Mouse (Mus musculus) CH12.LX (cell line): Measurements from ENCODE around the gene Tspan4. TPM values are rescaled to one million over a fixed set of nuclear protein-coding genes. Genes with fewer than 3 reads are reported as not detected.

Source experiments
- DNase-seq: peaks from one replicate; pipeline ENCODE4 v3.0.0-alpha.2; 2013; ENCODE audit errors: extremely low read depth
- H3K27ac ChIP-seq: 2 replicates; pipeline ENCODE4 v1.5.1; 2012; ENCODE audit warnings: low read depth, mild to moderate bottlenecking, control low read depth, moderate library complexity; ENCODE audit not compliant: insufficient read depth
- H3K27me3 ChIP-seq: replicated peaks from 2 replicates; pipeline ENCODE3; 2012; ENCODE audit warnings: inconsistent platforms
- H3K36me3 ChIP-seq, 2 experiments: replicated peaks in 1 of 2; 2 replicates each; pipeline versions ENCODE3 to v1.6.1; 2012; ENCODE audit warnings: inconsistent platforms in 1 of 2, low read length in 1 of 2, mild to moderate bottlenecking in 1 of 2, mixed read lengths in 1 of 2, moderate library complexity in 1 of 2; ENCODE audit not compliant: control insufficient read depth in 1 of 2, insufficient read depth in 1 of 2
- H3K4me1 ChIP-seq, 2 experiments: 2 replicates each; pipeline ENCODE4 v1.6.1; 2012; ENCODE audit warnings: inconsistent platforms in 1 of 2, moderate library complexity in 1 of 2; ENCODE audit not compliant: insufficient read depth in 2 of 2, control insufficient read depth in 1 of 2
- H3K4me2 ChIP-seq: 2 replicates; pipeline ENCODE4 v1.6.1; 2012; ENCODE audit warnings: low read depth, mild to moderate bottlenecking, control low read depth; ENCODE audit not compliant: poor library complexity, insufficient read depth, severe bottlenecking
- H3K4me3 ChIP-seq, 3 experiments: fragments of 150-350 bp in 1 of 3; sonication (generic) in 1 of 3; replicated peaks in 1 of 3; 2 replicates each; pipeline versions ENCODE3 to v1.5.1; 2011 to 2012; ENCODE audit warnings: low read depth in 2 of 3, low read length in 2 of 3, mild to moderate bottlenecking in 2 of 3, moderate library complexity in 2 of 3, control low read depth in 1 of 3, improper control_type of control experiment in 1 of 3, inconsistent platforms in 1 of 3, mixed read lengths in 1 of 3; ENCODE audit not compliant: poor library complexity in 1 of 3
- H3K79me2 ChIP-seq: replicated peaks from 2 replicates; pipeline ENCODE4 v1.6.1; 2012; ENCODE audit warnings: mild to moderate bottlenecking, moderate library complexity; ENCODE audit not compliant: control insufficient read depth, poor library complexity, insufficient read depth, severe bottlenecking; ENCODE audit errors: extremely low read depth
- H3K9ac ChIP-seq: 2 replicates; pipeline ENCODE4 v1.6.1; 2012; ENCODE audit warnings: low read depth, mild to moderate bottlenecking, control low read depth, moderate library complexity; ENCODE audit not compliant: insufficient read depth
- H3K9me3 ChIP-seq: replicated peaks from 2 replicates; pipeline ENCODE3; 2012; ENCODE audit warnings: low read length, inconsistent platforms, mixed read lengths
- CTCF ChIP-seq, 2 experiments: IDR thresholded peaks in 1 of 2; conservative IDR thresholded peaks in 1 of 2; 2 replicates each; pipeline ENCODE4 v1.5.1; 2011 to 2012; ENCODE audit warnings: low read depth in 2 of 2, low read length in 2 of 2, improper control_type of control experiment in 1 of 2, inconsistent platforms in 1 of 2, mild to moderate bottlenecking in 1 of 2, moderate library complexity in 1 of 2
- E2F4 ChIP-seq: IDR thresholded peaks from 2 replicates; pipeline ENCODE4 v1.6.1; 2011; ENCODE audit warnings: low read depth, low read length, improper control_type of control experiment; ENCODE audit not compliant: insufficient replicate concordance
- ELF1 ChIP-seq: IDR thresholded peaks from 2 replicates; pipeline ENCODE4 v1.6.1; 2014; ENCODE audit warnings: low read depth, mild to moderate bottlenecking, inconsistent platforms, low read length, improper control_type of control experiment
- HCFC1 ChIP-seq: IDR thresholded peaks from 2 replicates; pipeline ENCODE4 v1.6.1; 2012; ENCODE audit warnings: low read depth, mild to moderate bottlenecking, inconsistent platforms, low read length, improper control_type of control experiment
- JUN ChIP-seq: IDR thresholded peaks from 2 replicates; pipeline ENCODE4 v1.6.1; 2011; ENCODE audit warnings: low read depth, mild to moderate bottlenecking, low read length, improper control_type of control experiment, moderate library complexity; ENCODE audit not compliant: insufficient read depth
- JUND ChIP-seq: conservative IDR thresholded peaks from 2 replicates; pipeline ENCODE4 v1.6.1; 2011; ENCODE audit warnings: low read depth, low read length, improper control_type of control experiment
- KAT2A ChIP-seq: IDR thresholded peaks from 2 replicates; pipeline ENCODE4 v1.6.1; 2012; ENCODE audit warnings: low read length, improper control_type of control experiment, inconsistent platforms; ENCODE audit not compliant: insufficient replicate concordance
- MAZ ChIP-seq: IDR thresholded peaks from 2 replicates; pipeline ENCODE4 v1.6.1; 2012; ENCODE audit warnings: low read depth, mild to moderate bottlenecking, inconsistent platforms, low read length, improper control_type of control experiment, moderate library complexity
- MEF2A ChIP-seq: IDR thresholded peaks from 2 replicates; pipeline ENCODE4 v1.6.1; 2014; ENCODE audit warnings: low read depth, mild to moderate bottlenecking, inconsistent platforms, low read length, improper control_type of control experiment, borderline replicate concordance
- MYC ChIP-seq: IDR thresholded peaks from 2 replicates; pipeline ENCODE4 v1.6.1; 2011; ENCODE audit warnings: low read depth, mild to moderate bottlenecking, improper control_type of control experiment, low read length
- NRF1 ChIP-seq: IDR thresholded peaks from 2 replicates; pipeline ENCODE4 v1.6.1; 2014; ENCODE audit warnings: low read depth, mild to moderate bottlenecking, inconsistent platforms, low read length, improper control_type of control experiment, moderate library complexity
- PAX5 ChIP-seq: IDR thresholded peaks from 2 replicates; pipeline ENCODE4 v1.6.1; 2012; ENCODE audit warnings: low read length, inconsistent platforms, mixed read lengths
- POLR2A ChIP-seq: IDR thresholded peaks from 2 replicates; pipeline ENCODE4 v1.6.1; 2011; ENCODE audit warnings: low read depth, mild to moderate bottlenecking, improper control_type of control experiment, low read length
- POLR2AphosphoS2 ChIP-seq: IDR thresholded peaks from 2 replicates; pipeline ENCODE4 v1.6.1; 2011; ENCODE audit warnings: low read depth, low read length, improper control_type of control experiment
- RAD21 ChIP-seq: IDR thresholded peaks from 2 replicates; pipeline ENCODE4 v1.6.1; 2011; ENCODE audit warnings: low read depth, mild to moderate bottlenecking, low read length, improper control_type of control experiment, moderate library complexity
- RCOR1 ChIP-seq: conservative IDR thresholded peaks from 2 replicates; pipeline ENCODE4 v1.6.1; 2012; ENCODE audit warnings: low read depth, mild to moderate bottlenecking, inconsistent platforms, low read length, improper control_type of control experiment
- SIN3A ChIP-seq: IDR thresholded peaks from 2 replicates; pipeline ENCODE4 v1.6.1; 2012; ENCODE audit warnings: low read length, improper control_type of control experiment, inconsistent platforms
- TCF12 ChIP-seq: IDR thresholded peaks from 2 replicates; pipeline ENCODE4 v1.6.1; 2014; ENCODE audit warnings: low read depth, mild to moderate bottlenecking, inconsistent platforms, low read length, improper control_type of control experiment
- UBTF ChIP-seq: IDR thresholded peaks from 2 replicates; pipeline ENCODE4 v1.6.1; 2012; ENCODE audit warnings: low read depth, mild to moderate bottlenecking, inconsistent platforms, low read length, improper control_type of control experiment, moderate library complexity
- USF1 ChIP-seq: IDR thresholded peaks from 2 replicates; pipeline ENCODE4 v1.6.1; 2014; ENCODE audit warnings: low read depth, mild to moderate bottlenecking, inconsistent platforms, low read length, improper control_type of control experiment
- USF2 ChIP-seq: conservative IDR thresholded peaks from 2 replicates; pipeline ENCODE4 v1.6.1; 2011; ENCODE audit warnings: low read depth, low read length, improper control_type of control experiment
- dilution Hi-C: fragments of 300-500 bp; cut with MboI; formaldehyde crosslinking; loops from 2 replicates; pipeline ENCODE4 v1.14.3; 2020; ENCODE audit warnings: low sequenced_read_pairs; ENCODE audit not compliant: extremely low pct_unique_long_range_greater_than_20kb, extremely low pct_ligation_motif_present
- in situ Hi-C: fragments of 300-500 bp; cut with MboI; formaldehyde crosslinking; loops from 3 replicates; pipeline ENCODE4 v1.14.3; 2019; ENCODE audit warnings: low sequenced_read_pairs, low pct_ligation_motif_present, low pct_unique_long_range_greater_than_20kb, mixed read lengths
- polyA plus RNA-seq: library from polyadenylated mRNA; unstranded; fragments of >175 nt; gene quantifications from 2 replicates; pipeline ENCODE4 v1.2.1, GENCODE M21; 2012; ENCODE audit warnings: low read depth; ENCODE audit not compliant: insufficient read length
- total RNA-seq, 2 experiments: library from RNA; depleted of rRNA; stranded (reverse); fragments of 300-350 nt in 1 of 2; fragments of >200 nt in 1 of 2; gene quantifications; 2 replicates each; pipeline ENCODE4 v1.2.3; 2012 to 2014

The Tspan4 gene
- total and polyA plus RNA-seq, 3 experiments: 21.2 to 28.9 (median 28.4) TPM

DNA sequence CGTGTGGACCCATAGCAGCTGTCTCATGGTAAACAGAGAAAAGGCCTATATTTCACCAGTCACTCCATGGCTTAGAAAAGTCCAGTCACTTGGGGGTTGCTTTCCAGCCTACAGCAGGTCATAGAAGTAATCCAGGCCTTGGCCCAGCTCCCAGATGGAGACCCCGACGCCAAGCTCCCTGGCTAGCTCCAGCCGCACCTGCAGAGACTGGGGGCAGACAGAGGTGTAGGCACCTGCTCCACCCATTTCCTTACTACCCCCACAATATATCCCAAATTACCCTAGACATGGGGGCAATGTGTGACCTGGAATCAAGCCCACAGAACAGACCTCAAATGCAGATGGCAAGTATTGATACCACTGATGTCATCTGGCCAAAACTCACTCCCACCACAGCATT lies 20.9 kb downstream of the Tspan4 start:
- no peak overlapping the region for H3K27ac ChIP-seq
- DNase-seq: no peak
- H3K4me1 ChIP-seq: no peaks in the 10 kb centered on the region
- H3K4me2 ChIP-seq: no peak overlapping the region
- TF ChIP-seq SIN3A (no peak), KAT2A (no peak), NRF1 (no peak), ELF1 (no peak), POLR2AphosphoS2 (no peak), PAX5 (no peak), JUN (no peak), CTCF (conservative IDR thresholded peaks at IDR 0.05 in 1 of 2, IDR thresholded peaks at IDR 0.05 in 1 of 2; ENCODE audit: low read depth in 2 of 2, low read length in 2 of 2) (no peak), USF2 (no peak), RAD21 (no peak), UBTF (no peak), USF1 (no peak), HCFC1 (no peak), TCF12 (no peak)
- TF ChIP-seq, all 38 proteins: peak for 0
- in situ Hi-C loops (no loop called here), dilution Hi-C loops (no loop called here)
- Histone ChIP-seq H3K9ac (no peak overlapping the region), H3K4me3 (no peak overlapping the region), H3K36me3 (peaks cover 45 to 92% of the 10 kb centered on the region in 2 experiments), H3K79me2 (no peaks in the 10 kb centered on the region), H3K9me3 (no peaks in the 10 kb centered on the region), H3K27me3 (no peaks in the 10 kb centered on the region)

DNA sequence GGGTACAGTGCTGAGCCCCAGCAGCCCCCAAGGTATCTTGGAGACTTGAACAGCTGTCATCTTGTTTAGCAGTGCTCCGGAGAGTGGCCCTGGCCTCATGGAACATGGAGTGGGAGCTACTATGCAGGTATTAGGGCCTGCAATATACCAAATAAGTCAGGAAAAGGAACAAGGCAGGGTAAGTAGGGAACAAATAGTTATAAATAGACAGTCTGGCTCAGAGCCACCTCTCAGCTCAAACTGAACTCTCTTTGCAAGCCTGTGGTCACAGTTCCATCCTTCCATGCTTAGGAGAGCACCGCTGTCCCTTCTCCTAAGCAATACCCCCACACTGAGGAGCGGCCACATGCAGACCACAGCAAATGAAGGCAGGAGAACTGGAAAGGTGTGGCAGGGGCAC lies 22.6 kb downstream of the Tspan4 start:
- H3K4me2 ChIP-seq: no peak overlapping the region
- TF ChIP-seq POLR2A (no peak), USF2 (no peak), RCOR1 (no peak), MAZ (no peak), MEF2A (no peak), MYC (no peak), JUND (no peak), TCF12 (no peak), E2F4 (no peak), CTCF (conservative IDR thresholded peaks at IDR 0.05 in 1 of 2, IDR thresholded peaks at IDR 0.05 in 1 of 2; ENCODE audit: low read depth in 2 of 2, low read length in 2 of 2) (no peak)
- TF ChIP-seq, all 38 proteins: peak for 0
- dilution Hi-C loops: no loop called here
- Histone ChIP-seq H3K4me3 (no peak overlapping the region), H3K27ac (no peak overlapping the region), H3K4me1 (no peaks in the 10 kb centered on the region), H3K36me3 (peaks cover 42 to 90% of the 10 kb centered on the region in 2 experiments), H3K9me3 (no peaks in the 10 kb centered on the region), H3K79me2 (no peaks in the 10 kb centered on the region), H3K9ac (no peak overlapping the region), H3K27me3 (no peaks in the 10 kb centered on the region)
- DNase-seq: no peak
- in situ Hi-C loops: no loop called here
